Mouse (Mus musculus): ENCODE results near the gene Hoxa9. TPM values are rescaled to one million over a fixed set of nuclear protein-coding genes. Genes with fewer than 3 reads are reported as not detected.

Hoxa9 gene
- polyA plus RNA-seq, 1 experiment from 2014 or later, result 90.5 TPM

DNA sequence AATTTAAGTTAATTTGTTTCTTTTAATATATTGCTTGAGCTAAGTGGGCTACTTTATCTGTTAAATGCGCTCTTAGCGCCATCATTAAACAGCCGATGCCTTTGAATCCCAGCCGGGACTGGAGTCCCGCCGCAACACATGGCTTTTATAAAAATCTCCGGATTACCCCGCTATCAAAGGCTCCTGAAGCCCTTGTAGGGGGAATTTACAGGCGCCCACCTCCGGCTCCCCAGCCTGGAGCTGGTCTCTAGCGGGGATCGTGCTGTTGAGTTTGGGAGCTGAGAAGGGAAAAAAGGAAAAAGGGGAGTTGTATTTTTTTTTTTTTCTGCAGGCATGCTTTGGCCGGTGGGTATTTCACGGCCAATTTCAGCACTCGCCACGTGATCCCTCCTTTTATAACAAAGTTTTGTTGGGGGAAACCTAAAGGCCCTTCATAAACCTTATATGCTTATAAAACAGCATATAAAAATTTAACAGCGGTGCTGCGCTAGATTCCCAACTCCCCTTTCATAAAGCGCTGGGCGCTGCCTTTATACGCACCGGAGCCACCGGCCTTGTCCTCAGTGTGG, 13.7 kb upstream of the Hoxa9 start:
- ATAC-seq (ENCODE audit: insufficient number of reproducible peaks, low FRiP score, low TSS enrichment, low read depth) (no peak), DNase-seq (ENCODE audit: low spot score) (peak; percentile 72)
- H3K36me3 ChIP-seq (ENCODE audit: control insufficient read depth, insufficient read depth, low read length), result no peaks in the 10 kb centered on the region
- H3K4me2 ChIP-seq (ENCODE audit: low read depth, severe bottlenecking), result peak overlapping the region; percentile 83
- H3K4me1 ChIP-seq (ENCODE audit: control insufficient read depth, insufficient read depth, low read length), result peaks cover 17% of the 10 kb centered on the region
- H3K4me3 ChIP-seq (ENCODE audit: low read depth, low read length), result peak overlapping the region; percentile 99
- under 1% methylated on average over 23 of the region's 23 CpGs for WGBS
- H3K27me3 ChIP-seq (ENCODE audit: control insufficient read depth, insufficient read depth, low read length), result no peaks in the 10 kb centered on the region
- peak overlapping the region; percentile 99 for H3K27ac ChIP-seq (replicated peaks; ENCODE audit: low read depth, low read length)
- no peaks in the 10 kb centered on the region for H3K9me3 ChIP-seq (ENCODE audit: control insufficient read depth, low read length)
- H3K9ac ChIP-seq (ENCODE audit: low read length), result peak overlapping the region; percentile 100

GRCm38 (mm10) chr6:52243681-52244121, 12.8 kb upstream of the Hoxa9 start:
- peak overlapping the region; percentile 83 for H3K4me2 ChIP-seq (ENCODE audit: low read depth, severe bottlenecking)
- peaks cover 17% of the 10 kb centered on the region for H3K4me1 ChIP-seq (ENCODE audit: control insufficient read depth, insufficient read depth, low read length)
- H3K36me3 ChIP-seq (ENCODE audit: control insufficient read depth, insufficient read depth, low read length), result no peaks in the 10 kb centered on the region
- ATAC-seq (ENCODE audit: insufficient number of reproducible peaks, low FRiP score, low TSS enrichment, low read depth), result no peak
- WGBS, result 0% methylated on average over 12 of the region's 12 CpGs
- H3K4me3 ChIP-seq (ENCODE audit: low read depth, low read length), result peak overlapping the region; percentile 99
- peak overlapping the region; percentile 100 for H3K9ac ChIP-seq (ENCODE audit: low read length)
- peak overlapping the region; percentile 99 for H3K27ac ChIP-seq (replicated peaks; ENCODE audit: low read depth, low read length)
- no peaks in the 10 kb centered on the region for H3K27me3 ChIP-seq (ENCODE audit: control insufficient read depth, insufficient read depth, low read length)
- peak; percentile 80 for DNase-seq (ENCODE audit: low spot score)
- H3K9me3 ChIP-seq (ENCODE audit: control insufficient read depth, low read length), result no peaks in the 10 kb centered on the region

GRCm38 (mm10) chr6:52242801-52243332, 12.0 kb upstream of the Hoxa9 start:
- H3K4me3 ChIP-seq (ENCODE audit: low read depth, low read length), result peak overlapping the region; percentile 99

GRCm38 (mm10) chr6:52241001-52241621, 10.2 kb upstream of the Hoxa9 start:
- no peaks in the 10 kb centered on the region for H3K36me3 ChIP-seq (ENCODE audit: control insufficient read depth, insufficient read depth, low read length)
- WGBS, result 2% methylated on average over 9 of the region's 9 CpGs
- no peak for ATAC-seq (ENCODE audit: insufficient number of reproducible peaks, low FRiP score, low TSS enrichment, low read depth)
- peak; percentile 68 for DNase-seq (ENCODE audit: low spot score)
- H3K27me3 ChIP-seq (ENCODE audit: control insufficient read depth, insufficient read depth, low read length), result no peaks in the 10 kb centered on the region
- H3K4me2 ChIP-seq (ENCODE audit: low read depth, severe bottlenecking), result peak overlapping the region; percentile 83
- peak overlapping the region; percentile 100 for H3K9ac ChIP-seq (ENCODE audit: low read length)
- no peaks in the 10 kb centered on the region for H3K9me3 ChIP-seq (ENCODE audit: control insufficient read depth, low read length)
- peak overlapping the region; percentile 99 for H3K27ac ChIP-seq (replicated peaks; ENCODE audit: low read depth, low read length)
- H3K4me3 ChIP-seq (ENCODE audit: low read depth, low read length), result peak overlapping the region; percentile 99
- H3K4me1 ChIP-seq (ENCODE audit: control insufficient read depth, insufficient read depth, low read length), result peaks cover 15% of the 10 kb centered on the region

More at GRCm38 (mm10) chr6:52242801-52243332, 12.0 kb upstream of the Hoxa9 start:
- ATAC-seq (ENCODE audit: insufficient number of reproducible peaks, low FRiP score, low TSS enrichment, low read depth) (no peak), DNase-seq (ENCODE audit: low spot score) (no peak)
- no peaks in the 10 kb centered on the region for H3K27me3 ChIP-seq (ENCODE audit: control insufficient read depth, insufficient read depth, low read length)
- peaks cover 15% of the 10 kb centered on the region for H3K4me1 ChIP-seq (ENCODE audit: control insufficient read depth, insufficient read depth, low read length)
- H3K27ac ChIP-seq (replicated peaks; ENCODE audit: low read depth, low read length), result peak overlapping the region; percentile 99
- H3K9ac ChIP-seq (ENCODE audit: low read length), result peak overlapping the region; percentile 100
- no peaks in the 10 kb centered on the region for H3K9me3 ChIP-seq (ENCODE audit: control insufficient read depth, low read length)
- H3K36me3 ChIP-seq (ENCODE audit: control insufficient read depth, insufficient read depth, low read length), result no peaks in the 10 kb centered on the region
- peak overlapping the region; percentile 83 for H3K4me2 ChIP-seq (ENCODE audit: low read depth, severe bottlenecking)
- 2% methylated on average over 4 of the region's 4 CpGs for WGBS

DNA sequence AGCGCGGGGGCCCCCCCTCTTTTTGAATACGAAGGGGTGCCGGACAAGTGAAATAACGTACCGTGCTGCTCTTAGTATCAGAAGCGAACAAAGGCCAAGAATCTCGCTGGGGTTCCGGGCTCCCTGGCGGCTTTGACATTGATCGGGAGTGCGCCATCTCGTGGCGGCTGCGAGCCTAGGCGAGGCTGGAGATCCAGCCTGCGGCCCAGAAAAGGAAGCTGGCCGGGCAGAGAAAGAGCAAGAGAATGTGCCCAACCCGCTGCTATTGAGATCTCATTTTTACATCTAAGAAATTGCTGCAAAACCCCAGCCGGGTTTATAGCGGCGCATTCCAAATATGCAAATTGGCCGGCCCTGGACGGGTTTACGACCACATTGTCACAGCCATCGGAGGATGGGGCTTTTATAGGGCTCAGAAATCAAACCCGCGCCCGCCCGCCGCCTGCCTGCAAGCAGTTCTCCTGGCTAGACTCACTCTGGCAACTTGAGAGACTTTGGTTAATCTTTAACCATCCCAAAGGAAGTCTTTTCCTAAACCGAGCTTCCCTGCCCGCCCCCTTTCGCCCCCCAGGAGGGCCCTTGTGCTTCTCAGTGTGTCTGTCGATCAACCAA, 9.6 kb upstream of the Hoxa9 start, which contains the start of gene Hoxa10:
Gene Hoxa10 (minus strand): TSS at position 466 of the 612 bp plus-strand sequence.
- WGBS, result under 1% methylated on average over 35 of the region's 35 CpGs
- Histone ChIP-seq H3K4me2 (ENCODE audit: low read depth, severe bottlenecking) (peak within 1 kb of the TSS; percentile 83), H3K27ac (replicated peaks; ENCODE audit: low read depth, low read length) (peak within 1 kb of the TSS; percentile 99), H3K27me3 (ENCODE audit: control insufficient read depth, insufficient read depth, low read length) (no peaks in the 10 kb centered on the region), H3K4me1 (ENCODE audit: control insufficient read depth, insufficient read depth, low read length) (peaks cover 15% of the 10 kb centered on the region), H3K4me3 (ENCODE audit: low read depth, low read length) (peak within 1 kb of the TSS; percentile 99), H3K36me3 (ENCODE audit: control insufficient read depth, insufficient read depth, low read length) (no peaks in the 10 kb centered on the region), H3K9ac (ENCODE audit: low read length) (peak within 1 kb of the TSS; percentile 100), H3K9me3 (ENCODE audit: control insufficient read depth, low read length) (no peaks in the 10 kb centered on the region)
- DNase-seq (ENCODE audit: low spot score), result no peak
- ATAC-seq (ENCODE audit: insufficient number of reproducible peaks, low FRiP score, low TSS enrichment, low read depth), result peak; percentile 45

DNA sequence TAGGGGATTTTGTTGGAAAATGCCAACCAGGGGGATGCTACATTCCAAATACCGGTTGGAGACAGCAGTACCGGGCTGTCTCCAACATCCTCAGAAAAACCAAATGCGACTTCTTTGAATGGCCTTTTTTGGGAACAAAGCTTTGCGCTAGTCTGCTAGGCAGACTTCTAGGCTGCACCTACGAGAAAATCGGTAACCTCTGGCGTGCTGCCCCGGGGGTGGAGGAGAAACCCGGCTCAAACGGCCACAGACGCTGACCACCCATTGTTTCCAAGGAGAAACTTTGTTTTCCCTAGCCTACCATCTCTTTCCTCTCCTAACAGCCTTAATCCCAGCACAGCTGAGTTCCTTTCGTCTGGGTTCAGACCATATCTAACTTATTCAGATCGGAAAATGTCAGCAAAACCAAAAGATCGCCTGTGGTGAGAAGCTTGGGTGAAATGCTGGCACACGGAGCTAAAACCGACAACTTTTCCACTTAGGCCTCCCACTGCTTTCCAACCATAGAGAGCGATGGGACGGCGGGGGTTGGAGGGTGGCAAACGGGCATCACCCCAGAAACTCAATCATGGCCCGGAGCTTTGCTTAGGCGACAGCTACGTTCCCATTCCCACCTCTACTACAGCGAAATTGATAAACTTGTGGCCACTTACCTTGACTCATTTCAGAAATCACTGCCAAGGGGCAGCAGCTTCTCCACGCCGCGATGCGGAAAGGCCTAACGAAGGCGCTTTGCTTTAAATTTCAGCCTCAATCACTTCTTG, 8.9 kb upstream of the Hoxa9 start:
- under 1% methylated on average over 30 of the region's 30 CpGs for WGBS
- ATAC-seq (ENCODE audit: insufficient number of reproducible peaks, low FRiP score, low TSS enrichment, low read depth) (no peak), DNase-seq (ENCODE audit: low spot score) (peak; percentile 73)
- Histone ChIP-seq H3K27me3 (ENCODE audit: control insufficient read depth, insufficient read depth, low read length) (no peaks in the 10 kb centered on the region), H3K4me1 (ENCODE audit: control insufficient read depth, insufficient read depth, low read length) (peaks cover 15% of the 10 kb centered on the region), H3K4me2 (ENCODE audit: low read depth, severe bottlenecking) (peak overlapping the region; percentile 83), H3K9ac (ENCODE audit: low read length) (peak overlapping the region; percentile 100), H3K36me3 (ENCODE audit: control insufficient read depth, insufficient read depth, low read length) (no peaks in the 10 kb centered on the region), H3K9me3 (ENCODE audit: control insufficient read depth, low read length) (no peaks in the 10 kb centered on the region), H3K27ac (replicated peaks; ENCODE audit: low read depth, low read length) (peak overlapping the region; percentile 99), H3K4me3 (ENCODE audit: low read depth, low read length) (peak overlapping the region; percentile 99)

GRCm38 (mm10) chr6:52238976-52239375, 8.1 kb upstream of the Hoxa9 start:
- Histone ChIP-seq H3K9ac (ENCODE audit: low read length) (peak overlapping the region; percentile 100), H3K27me3 (ENCODE audit: control insufficient read depth, insufficient read depth, low read length) (no peaks in the 10 kb centered on the region), H3K4me2 (ENCODE audit: low read depth, severe bottlenecking) (peak overlapping the region; percentile 75), H3K9me3 (ENCODE audit: control insufficient read depth, low read length) (no peaks in the 10 kb centered on the region), H3K4me1 (ENCODE audit: control insufficient read depth, insufficient read depth, low read length) (peaks cover 15% of the 10 kb centered on the region), H3K4me3 (ENCODE audit: low read depth, low read length) (peak overlapping the region; percentile 99), H3K36me3 (ENCODE audit: control insufficient read depth, insufficient read depth, low read length) (peaks cover 1% of the 10 kb centered on the region; the same call in 1 of the 2 replicates), H3K27ac (replicated peaks; ENCODE audit: low read depth, low read length) (peak overlapping the region; percentile 99)
- WGBS, result 0% methylated on average over 7 of the region's 7 CpGs
- ATAC-seq (ENCODE audit: insufficient number of reproducible peaks, low FRiP score, low TSS enrichment, low read depth), result no peak
- DNase-seq (ENCODE audit: low spot score), result peak; percentile 75

DNA sequence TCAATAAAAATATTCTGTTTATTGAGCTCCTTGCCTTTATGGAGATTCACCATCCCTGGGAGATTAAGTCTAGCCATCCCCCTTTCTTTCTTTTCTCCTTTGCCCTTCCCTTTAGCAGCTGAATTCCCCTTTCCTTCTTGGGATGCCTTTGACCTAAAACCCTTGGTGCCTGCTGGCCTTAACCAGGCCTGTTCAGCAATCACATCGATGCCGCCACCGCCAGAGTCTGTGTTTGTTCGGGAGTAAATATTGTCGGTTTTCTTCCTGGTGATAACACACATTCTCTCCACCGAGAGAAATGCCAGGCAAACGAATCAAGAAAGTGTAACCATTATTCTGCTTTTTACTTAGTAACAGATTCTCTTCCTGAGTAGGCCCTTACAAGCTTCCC, 7.3 kb upstream of the Hoxa9 start:
- Histone ChIP-seq H3K36me3 (ENCODE audit: control insufficient read depth, insufficient read depth, low read length) (peaks cover 2% of the 10 kb centered on the region; the same call in 1 of the 2 replicates), H3K4me2 (ENCODE audit: low read depth, severe bottlenecking) (peak overlapping the region; percentile 75), H3K27ac (replicated peaks; ENCODE audit: low read depth, low read length) (peak overlapping the region; percentile 99), H3K9me3 (ENCODE audit: control insufficient read depth, low read length) (no peaks in the 10 kb centered on the region), H3K27me3 (ENCODE audit: control insufficient read depth, insufficient read depth, low read length) (no peaks in the 10 kb centered on the region), H3K9ac (ENCODE audit: low read length) (peak overlapping the region; percentile 100), H3K4me1 (ENCODE audit: control insufficient read depth, insufficient read depth, low read length) (peaks cover 12% of the 10 kb centered on the region), H3K4me3 (ENCODE audit: low read depth, low read length) (peak overlapping the region; percentile 99)
- WGBS, result 0% methylated on average over 7 of the region's 7 CpGs
- DNase-seq (ENCODE audit: low spot score) (peak; percentile 69), ATAC-seq (ENCODE audit: insufficient number of reproducible peaks, low FRiP score, low TSS enrichment, low read depth) (no peak)
